Mouse (Mus musculus) CD4-positive helper T cell, adult 2 months (primary cell): Measurements from ENCODE around the gene Fkbp5.
"Not testable (repeated sequence)": the region's sequence is repeated elsewhere in the genome, so short reads cannot be mapped to it uniquely, and the experiment has no call there.

Experiments used
- DNase-seq: peaks from one replicate; pipeline ENCODE4 v3.0.0-alpha.2; 2012; ENCODE audit warnings: low read depth, missing footprints, low spot score

Gene Fkbp5

GRCm38 (mm10) chr17:28419636-28420035 lies 97.7 kb downstream of the Fkbp5 start:
- DNase-seq, result no peak

- no peak for DNase-seq
Measured at GRCm38 (mm10) chr17:28418954-28419353, 98.4 kb downstream of the Fkbp5 start.

- DNase-seq, result not testable (repeated sequence)
Measured at GRCm38 (mm10) chr17:28418481-28418880, 98.8 kb downstream of the Fkbp5 start.

GRCm38 (mm10) chr17:28417771-28418170 lies 99.6 kb downstream of the Fkbp5 start:
- DNase-seq, result peak; percentile 55

GRCm38 (mm10) chr17:28415271-28415670 lies 102.1 kb downstream of the Fkbp5 start:
- no peak for DNase-seq

GRCm38 (mm10) chr17:28411381-28411960 lies 105.9 kb downstream of the Fkbp5 start:
- DNase-seq, result no peak

- no peak for DNase-seq
Measured at GRCm38 (mm10) chr17:28410731-28411130, 106.6 kb downstream of the Fkbp5 start.

GRCm38 (mm10) chr17:28408251-28408918 lies 108.9 kb downstream of the Fkbp5 start:
- no peak for DNase-seq

- DNase-seq, result peak; percentile 88
Measured at GRCm38 (mm10) chr17:28407418-28408250, 109.7 kb downstream of the Fkbp5 start.

- DNase-seq, result no peak
Measured at GRCm38 (mm10) chr17:28406471-28406870, 110.9 kb downstream of the Fkbp5 start.

GRCm38 (mm10) chr17:28404745-28405144 lies 112.6 kb downstream of the Fkbp5 start:
- DNase-seq, result not testable (repeated sequence)

GRCm38 (mm10) chr17:28404301-28404700 lies 113.0 kb downstream of the Fkbp5 start:
- no peak for DNase-seq

GRCm38 (mm10) chr17:28394994-28395393 lies 122.3 kb downstream of the Fkbp5 start:
- DNase-seq, result no peak

- DNase-seq, result no peak
Measured at GRCm38 (mm10) chr17:28394051-28394765, 123.1 kb downstream of the Fkbp5 start.

GRCm38 (mm10) chr17:28391568-28392432 lies 125.5 kb downstream of the Fkbp5 start:
- DNase-seq, result no peak

- no peak for DNase-seq
Measured at GRCm38 (mm10) chr17:28388534-28388933, 128.8 kb downstream of the Fkbp5 start.

GRCm38 (mm10) chr17:28386150-28386905 lies 131.0 kb downstream of the Fkbp5 start:
- DNase-seq, result peak; percentile 82

GRCm38 (mm10) chr17:28384298-28384697 lies 133.0 kb downstream of the Fkbp5 start:
- DNase-seq, result no peak

GRCm38 (mm10) chr17:28380255-28380654 lies 137.1 kb downstream of the Fkbp5 start:
- DNase-seq, result no peak

- DNase-seq, result peak; percentile 73
Measured at GRCm38 (mm10) chr17:28375592-28376061, 141.7 kb downstream of the Fkbp5 start.
